Mouse (Mus musculus) stomach, embryonic 14.5 days (tissue): ENCODE data around the gene Gm20696. TPM values are rescaled to one million over a fixed set of nuclear protein-coding genes. Genes with fewer than 3 reads are reported as not detected.

ENCODE experiments used
- ATAC-seq: fragments of 200-750 bp; cut with Nextera tagmentation; 2 replicates; pipeline ENCODE4 v1.8.0; 2017; ENCODE audit warnings: low read depth, moderate TSS enrichment; ENCODE audit not compliant: insufficient number of reproducible peaks, insufficient read depth, low FRiP score
- H3K27ac ChIP-seq: fragments of 300-500 bp; sonication (generic); 2 replicates; pipeline ENCODE4 v1.5.1; 2014; ENCODE audit warnings: mild to moderate bottlenecking, low read length, moderate library complexity, mixed read lengths
- H3K27me3 ChIP-seq: fragments of 300-500 bp; sonication (generic); 2 replicates; pipeline ENCODE4 v1.6.1; 2014; ENCODE audit warnings: low read length, control low read depth, mixed read lengths; ENCODE audit not compliant: control insufficient read depth, insufficient read depth
- H3K36me3 ChIP-seq: fragments of 300-500 bp; sonication (generic); 2 replicates; pipeline ENCODE4 v1.6.1; 2014; ENCODE audit warnings: mild to moderate bottlenecking, control low read depth, low read length, moderate library complexity, mixed read lengths; ENCODE audit not compliant: control insufficient read depth, insufficient read depth
- H3K4me1 ChIP-seq: fragments of 300-500 bp; sonication (generic); 2 replicates; pipeline ENCODE4 v1.6.1; 2014; ENCODE audit warnings: low read length, control low read depth, mixed read lengths; ENCODE audit not compliant: control insufficient read depth, insufficient read depth
- H3K4me2 ChIP-seq: fragments of 300-500 bp; sonication (generic); replicated peaks from 2 replicates; pipeline ENCODE4 v1.6.1; 2014; ENCODE audit warnings: low read depth, low read length, control low read depth
- H3K4me3 ChIP-seq: fragments of 300-500 bp; sonication (generic); 2 replicates; pipeline ENCODE4 v1.5.1; 2014; ENCODE audit warnings: low read depth, low read length, control low read depth
- H3K9ac ChIP-seq: fragments of 300-500 bp; sonication (generic); replicated peaks from 2 replicates; pipeline ENCODE4 v1.6.1; 2014; ENCODE audit warnings: low read depth, mild to moderate bottlenecking, control low read depth, low read length, moderate library complexity, mixed read lengths
- H3K9me3 ChIP-seq: fragments of 300-500 bp; sonication (generic); 2 replicates; pipeline ENCODE4 v1.6.1; 2016; ENCODE audit warnings: low read depth, low read length, control low read depth; ENCODE audit not compliant: control insufficient read depth
- WGBS: fragments of 180-500 bp; shearing (Covaris S2); extraction: QIAGEN DNeasy Blood & Tissue Kit; methylation state at CpG from one replicate; pipeline ENCODE4 v1.1.7; 2014; 5-methylcytosine and 5-hydroxymethylcytosine counted together
- polyA plus RNA-seq: library from polyadenylated mRNA; unstranded; fragments of >200 nt; fragmentation: Nextera tagmentation; extraction: Ambion mirVana; gene quantifications from 2 replicates; pipeline ENCODE4 v1.2.1, GENCODE M21; 2014

The Gm20696 gene
- polyA plus RNA-seq, 1 experiment from 2014 or later = 7.0 TPM

- Histone ChIP-seq H3K4me2 (peak within 1 kb of the TSS; percentile 92), H3K9me3 (no peaks in the 10 kb centered on the region), H3K4me1 (peaks cover 9% of the 10 kb centered on the region; the same call in 1 of the 2 replicates), H3K4me3 (peak within 1 kb of the TSS; percentile 63), H3K27me3 (peaks cover 14% of the 10 kb centered on the region; the same call in 1 of the 2 replicates), H3K27ac (peak within 1 kb of the TSS; percentile 10; the same call in 1 of the 2 replicates), H3K36me3 (no peaks in the 10 kb centered on the region), H3K9ac (peak within 1 kb of the TSS; percentile 68)
- ATAC-seq = peak; percentile 70
- WGBS = under 1% methylated on average over 43 of the region's 112 CpGs
These were observed 25.8 kb upstream of the Gm20696 start, which contains the start of gene Gpr27 for GRCm38 (mm10) chr6:99692206-99692915. Gene Gpr27 (plus strand): TSS chr6:99692679.

GRCm38 (mm10) chr6:99691666-99692205 lies 25.1 kb upstream of the Gm20696 start:
- H3K27me3 ChIP-seq = peaks cover 14% of the 10 kb centered on the region; the same call in 1 of the 2 replicates
- 8% methylated on average over 25 of the region's 25 CpGs for WGBS

GRCm38 (mm10) chr6:99688513-99688912 lies 21.9 kb upstream of the Gm20696 start:
- H3K4me3 ChIP-seq = no peak overlapping the region
- no peaks in the 10 kb centered on the region; the same call in 1 of the 2 replicates for H3K9me3 ChIP-seq
- peaks cover 9% of the 10 kb centered on the region; the same call in 1 of the 2 replicates for H3K4me1 ChIP-seq
- whole genome bisulfite sequencing = 77% methylated on average over 6 of the region's 6 CpGs
- no peak overlapping the region for H3K4me2 ChIP-seq
- H3K36me3 ChIP-seq = no peaks in the 10 kb centered on the region
- H3K27me3 ChIP-seq = peaks cover 10% of the 10 kb centered on the region; the same call in 1 of the 2 replicates
- no peak overlapping the region for H3K27ac ChIP-seq
- ATAC-seq = no peak
- H3K9ac ChIP-seq = no peak overlapping the region

More at GRCm38 (mm10) chr6:99691666-99692205, 25.1 kb upstream of the Gm20696 start:
- Histone ChIP-seq H3K4me1 (peaks cover 9% of the 10 kb centered on the region; the same call in 1 of the 2 replicates), H3K9ac (peak overlapping the region; percentile 68), H3K36me3 (no peaks in the 10 kb centered on the region), H3K4me2 (peak overlapping the region; percentile 92), H3K27ac (no peak overlapping the region), H3K9me3 (no peaks in the 10 kb centered on the region), H3K4me3 (peak overlapping the region; percentile 63)
- no peak for ATAC-seq

DNA sequence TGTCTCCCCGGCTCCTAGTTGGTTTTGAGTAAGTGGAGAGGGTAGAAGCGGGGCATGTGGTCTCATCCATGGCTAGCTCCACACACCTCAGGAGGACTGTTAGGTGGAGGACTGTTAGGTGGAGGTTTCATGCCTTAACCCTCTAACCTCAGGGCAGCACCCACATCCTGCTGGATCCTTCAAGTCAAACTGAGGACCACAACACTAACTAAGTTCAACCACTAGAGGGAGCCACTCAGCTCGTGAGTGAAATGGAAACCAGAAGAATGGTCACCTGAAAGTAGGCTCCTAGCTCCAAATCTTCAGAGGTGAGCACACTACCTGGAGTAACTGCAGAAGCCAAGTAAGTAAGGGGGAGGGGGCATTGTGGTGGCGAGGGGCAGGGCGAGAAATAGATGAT lies 18.3 kb upstream of the Gm20696 start:
- Histone ChIP-seq H3K9me3 (no peaks in the 10 kb centered on the region; the same call in 1 of the 2 replicates), H3K4me2 (no peak overlapping the region), H3K9ac (no peak overlapping the region), H3K4me3 (no peak overlapping the region), H3K27ac (no peak overlapping the region), H3K36me3 (no peaks in the 10 kb centered on the region), H3K4me1 (no peaks in the 10 kb centered on the region), H3K27me3 (no peaks in the 10 kb centered on the region)
- 52% methylated on average over 5 of the region's 5 CpGs for WGBS
- no peak for ATAC-seq

- 94% methylated on average over 5 of the region's 5 CpGs for WGBS
These were observed 17.4 kb upstream of the Gm20696 start for GRCm38 (mm10) chr6:99683974-99684373.

GRCm38 (mm10) chr6:99678108-99678507 lies 11.5 kb upstream of the Gm20696 start:
- WGBS = 81% methylated on average over 11 of the region's 11 CpGs
- no peak overlapping the region for H3K27ac ChIP-seq
- no peaks in the 10 kb centered on the region for H3K27me3 ChIP-seq
- no peak overlapping the region for H3K4me2 ChIP-seq
- no peaks in the 10 kb centered on the region for H3K4me1 ChIP-seq
- ATAC-seq = no peak
- no peak overlapping the region for H3K4me3 ChIP-seq
- no peak overlapping the region for H3K9ac ChIP-seq
- H3K36me3 ChIP-seq = no peaks in the 10 kb centered on the region
- no peaks in the 10 kb centered on the region for H3K9me3 ChIP-seq

More at GRCm38 (mm10) chr6:99683974-99684373, 17.4 kb upstream of the Gm20696 start:
- Histone ChIP-seq H3K4me3 (no peak overlapping the region), H3K27me3 (no peaks in the 10 kb centered on the region), H3K4me2 (no peak overlapping the region), H3K4me1 (no peaks in the 10 kb centered on the region), H3K27ac (no peak overlapping the region), H3K9ac (no peak overlapping the region), H3K36me3 (no peaks in the 10 kb centered on the region), H3K9me3 (no peaks in the 10 kb centered on the region; the same call in 1 of the 2 replicates)
- no peak for ATAC-seq

GRCm38 (mm10) chr6:99677325-99677724 lies 10.7 kb upstream of the Gm20696 start:
- Histone ChIP-seq H3K4me3 (no peak overlapping the region), H3K9me3 (no peaks in the 10 kb centered on the region), H3K36me3 (no peaks in the 10 kb centered on the region), H3K27ac (no peak overlapping the region), H3K4me2 (no peak overlapping the region), H3K4me1 (no peaks in the 10 kb centered on the region), H3K9ac (no peak overlapping the region), H3K27me3 (no peaks in the 10 kb centered on the region)
- ATAC-seq = no peak
- WGBS = 70% methylated on average over 8 of the region's 8 CpGs

- WGBS = 82% methylated on average over 4 of the region's 4 CpGs
- H3K4me1 ChIP-seq = no peaks in the 10 kb centered on the region
- no peak overlapping the region for H3K4me2 ChIP-seq
- H3K36me3 ChIP-seq = no peaks in the 10 kb centered on the region
- H3K4me3 ChIP-seq = no peak overlapping the region
- no peaks in the 10 kb centered on the region for H3K9me3 ChIP-seq
- H3K9ac ChIP-seq = no peak overlapping the region
- ATAC-seq = no peak
- H3K27ac ChIP-seq = no peak overlapping the region
- no peaks in the 10 kb centered on the region for H3K27me3 ChIP-seq
These were observed 7.9 kb upstream of the Gm20696 start for GRCm38 (mm10) chr6:99674482-99674881.
